Mouse (Mus musculus): Measurements from ENCODE around the gene Nmnat2.

Gene Nmnat2

DNA sequence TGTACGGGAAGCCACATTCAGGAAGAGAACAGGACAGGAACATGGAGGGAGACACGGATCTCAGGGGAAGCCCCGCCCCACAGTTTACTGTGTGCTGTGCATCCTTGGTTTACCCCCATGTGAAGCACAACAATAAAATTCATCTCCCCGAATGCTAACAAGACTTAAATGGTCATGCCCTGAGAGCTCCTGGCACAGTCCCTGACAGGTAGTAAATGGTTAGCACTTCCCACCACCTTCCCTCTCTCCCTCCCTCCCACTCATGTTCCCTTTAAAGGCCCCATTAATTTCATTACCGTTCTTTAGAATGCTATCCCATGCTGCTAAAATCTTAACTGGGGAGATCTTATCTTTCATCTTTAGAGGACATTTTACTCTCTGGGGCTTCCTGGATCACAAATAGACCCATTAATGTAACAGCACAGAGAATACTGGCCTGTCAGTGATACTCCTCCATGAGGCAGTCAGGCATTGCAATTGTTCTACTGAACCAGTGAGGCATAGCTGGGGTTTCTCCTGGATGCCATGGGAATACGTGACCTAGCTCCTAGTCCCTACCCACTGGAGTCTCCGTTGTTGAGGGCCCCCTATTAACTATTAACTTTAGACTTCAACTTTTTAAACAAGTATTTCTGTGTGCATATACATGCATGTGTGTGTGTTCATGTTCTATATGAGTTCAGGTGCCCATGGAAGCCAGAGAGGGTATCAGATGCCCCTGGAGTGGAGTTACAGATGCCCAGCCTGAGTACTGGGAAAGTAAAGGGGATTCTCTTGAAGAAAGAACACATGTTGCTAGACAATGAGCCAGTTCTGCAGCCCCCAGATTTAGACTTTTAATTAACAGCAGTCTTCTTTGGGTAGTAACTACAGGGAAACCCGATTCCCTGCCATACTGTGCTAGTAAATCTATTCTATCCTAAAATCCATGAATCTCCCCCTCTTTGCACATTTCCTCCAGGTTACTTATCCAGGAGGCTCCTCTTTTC is 170.8 kb downstream of the Nmnat2 start:
- no peak for DNase-seq (ENCODE audit: low spot score in 2 of 2)

- DNase-seq (ENCODE audit: low spot score in 2 of 2): peak in 1 of 2 experiments; percentile 57
Measured at GRCm38 (mm10) chr1:153126491-153127381, 171.9 kb downstream of the Nmnat2 start.

GRCm38 (mm10) chr1:153127622-153128021 is 172.8 kb downstream of the Nmnat2 start:
- DNase-seq (ENCODE audit: low spot score in 2 of 2): no peak

DNA sequence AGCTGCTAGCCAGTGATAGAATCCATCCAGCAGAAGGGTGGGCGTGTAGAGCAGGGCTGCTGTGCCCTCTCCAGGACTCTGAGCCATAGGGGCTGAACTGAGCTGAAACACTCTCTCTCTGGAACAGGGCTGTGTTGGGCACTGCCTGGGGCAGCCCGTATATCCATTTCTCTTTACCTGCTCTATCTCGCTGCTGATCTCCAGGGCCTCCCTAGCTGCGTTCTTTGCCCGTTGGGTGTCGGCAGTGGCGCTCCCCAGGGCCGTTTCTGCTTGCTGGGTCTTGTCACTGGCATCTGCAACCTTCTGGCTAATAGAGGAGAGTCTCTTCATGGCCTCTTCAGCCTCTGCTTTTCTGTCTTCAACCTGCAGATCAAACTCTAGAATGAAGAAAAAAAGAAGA is 174.0 kb downstream of the Nmnat2 start:
- peak; percentile 57 for DNase-seq (ENCODE audit: low spot score in 2 of 2)

GRCm38 (mm10) chr1:153129992-153130713 is 175.4 kb downstream of the Nmnat2 start:
- DNase-seq (ENCODE audit: low spot score in 2 of 2): peak; percentile 76 to 81

DNA sequence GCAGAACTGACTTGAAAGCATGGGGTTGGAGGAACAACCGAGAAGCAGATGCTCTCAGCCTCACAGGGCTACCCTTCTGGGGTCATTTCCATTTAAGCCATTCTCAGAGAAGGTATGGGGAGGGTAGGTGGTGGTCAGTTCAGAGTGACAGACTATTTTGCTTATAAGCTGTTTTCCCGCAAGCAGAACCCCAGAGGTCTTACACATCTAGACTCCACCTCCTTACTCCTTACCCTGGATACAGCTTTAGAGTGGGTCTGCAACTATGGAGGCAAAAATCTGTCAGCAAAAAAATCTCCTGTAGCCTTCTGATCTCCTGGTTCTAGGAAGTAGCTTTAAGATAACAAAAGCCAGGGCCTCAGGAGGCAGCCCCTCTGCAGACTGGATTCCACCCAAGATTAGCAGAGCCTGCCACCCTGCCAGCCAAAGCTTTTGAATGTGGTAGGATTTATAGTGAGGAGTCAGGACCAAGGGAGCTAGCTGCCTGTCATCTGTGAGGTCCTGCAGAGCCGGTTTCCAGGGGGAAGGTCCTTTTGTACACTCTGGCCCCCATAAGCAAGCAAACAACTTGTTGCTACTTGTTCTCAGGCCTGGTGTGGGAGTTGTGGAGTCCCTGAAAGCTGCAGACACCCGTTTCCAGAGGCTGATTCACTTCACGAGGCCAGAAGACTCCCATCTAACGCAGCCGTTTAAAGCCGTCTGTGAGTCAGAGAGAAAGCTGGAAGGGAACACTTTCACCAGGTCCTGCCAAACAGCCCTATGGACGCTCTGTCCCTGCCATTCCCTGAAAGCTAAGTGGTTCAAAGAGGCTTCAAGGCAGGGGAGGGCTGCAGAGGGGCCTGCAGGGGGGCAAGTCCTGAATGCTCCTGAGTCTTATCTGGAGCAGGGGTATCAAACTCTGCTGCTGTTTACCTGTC is 179.3 kb downstream of the Nmnat2 start:
- DNase-seq (ENCODE audit: low spot score in 2 of 2): peak; percentile 66 to 77

DNA sequence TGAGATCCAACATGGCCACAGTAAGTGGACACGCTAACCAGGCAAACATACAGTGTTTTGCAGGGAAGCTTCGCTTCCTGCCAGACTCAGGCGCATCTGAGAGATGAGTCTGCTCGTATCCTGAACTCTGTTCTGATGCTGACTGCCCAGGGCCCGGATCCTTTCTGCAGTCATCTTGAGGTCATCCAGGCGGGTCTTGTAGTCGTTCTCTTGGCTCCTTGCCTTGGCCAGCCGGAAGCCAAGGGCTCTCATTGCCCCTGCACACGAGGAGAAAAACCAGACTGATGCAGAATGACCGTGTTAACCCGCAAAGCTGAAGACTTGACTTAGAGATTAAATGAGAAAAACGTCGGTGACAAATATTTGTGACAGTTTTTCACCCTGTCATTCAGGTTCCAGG is 181.9 kb downstream of the Nmnat2 start:
- no peak for DNase-seq (ENCODE audit: low spot score in 2 of 2)

DNA sequence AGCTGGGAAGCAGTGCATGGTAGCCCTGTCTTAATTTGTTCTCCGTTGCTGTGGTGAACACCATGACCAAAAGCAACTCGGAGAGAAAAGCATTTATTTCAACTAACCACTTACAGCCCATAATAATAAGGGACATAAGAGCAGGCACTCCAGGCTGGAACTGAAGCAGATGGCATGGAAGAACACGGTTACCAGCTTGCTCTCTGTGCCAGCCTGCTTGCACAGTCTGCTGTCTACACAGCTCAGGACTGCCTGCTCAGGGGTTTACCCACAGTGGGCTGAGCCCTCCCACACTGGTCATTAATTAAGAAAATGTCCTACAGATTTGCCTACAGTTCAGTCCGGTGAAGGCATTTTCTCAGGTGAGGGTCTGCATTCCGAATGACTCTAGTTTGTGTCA is 183.7 kb downstream of the Nmnat2 start:
- no peak for DNase-seq (ENCODE audit: low spot score in 2 of 2)

DNA sequence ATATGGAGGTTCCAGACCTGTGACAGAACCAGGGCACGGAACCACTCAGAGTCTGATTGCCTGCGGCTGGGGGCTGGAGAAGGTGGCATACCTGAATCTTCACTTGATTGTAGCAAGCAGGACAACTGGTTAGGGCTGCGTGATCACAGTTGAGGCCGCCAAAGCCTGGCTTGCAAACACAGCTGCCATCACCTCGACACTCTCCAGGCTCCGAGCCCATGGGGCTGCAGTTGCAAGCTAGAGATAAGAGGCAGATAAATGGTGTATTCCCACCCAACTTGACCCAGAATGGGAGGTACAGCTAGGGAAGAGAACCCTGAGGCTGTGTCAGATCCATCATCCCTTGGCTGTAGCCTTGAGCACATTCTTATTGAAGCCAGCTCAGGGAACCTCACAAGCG is 184.8 kb downstream of the Nmnat2 start:
- DNase-seq (ENCODE audit: low spot score in 2 of 2): no peak

DNA sequence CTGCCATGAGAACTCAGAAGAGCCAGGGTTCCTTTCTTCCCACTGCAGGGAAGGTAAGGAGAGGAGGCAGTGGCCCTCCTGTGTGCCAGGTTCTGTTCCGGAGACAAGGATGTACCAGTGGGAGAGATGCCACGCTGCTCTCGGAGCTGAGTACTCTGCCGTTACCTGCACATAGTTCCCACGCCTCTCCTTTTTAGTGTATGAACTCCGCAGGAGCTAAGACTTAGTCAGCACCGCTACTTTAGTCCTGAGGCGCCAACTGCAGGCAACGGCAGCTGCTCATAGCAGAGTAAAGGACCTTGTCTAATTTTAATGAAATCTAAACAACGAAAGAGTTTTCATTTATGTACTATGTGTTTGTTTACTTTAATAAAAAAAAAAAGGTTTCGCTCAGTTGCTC is 185.5 kb downstream of the Nmnat2 start:
- DNase-seq (ENCODE audit: low spot score in 2 of 2): no peak

GRCm38 (mm10) chr1:153140747-153141228 is 186.0 kb downstream of the Nmnat2 start:
- DNase-seq (ENCODE audit: low spot score in 2 of 2): peak in 1 of 2 experiments; percentile 60

GRCm38 (mm10) chr1:153144021-153144420 is 189.2 kb downstream of the Nmnat2 start:
- no peak for DNase-seq (ENCODE audit: low spot score in 2 of 2)

DNA sequence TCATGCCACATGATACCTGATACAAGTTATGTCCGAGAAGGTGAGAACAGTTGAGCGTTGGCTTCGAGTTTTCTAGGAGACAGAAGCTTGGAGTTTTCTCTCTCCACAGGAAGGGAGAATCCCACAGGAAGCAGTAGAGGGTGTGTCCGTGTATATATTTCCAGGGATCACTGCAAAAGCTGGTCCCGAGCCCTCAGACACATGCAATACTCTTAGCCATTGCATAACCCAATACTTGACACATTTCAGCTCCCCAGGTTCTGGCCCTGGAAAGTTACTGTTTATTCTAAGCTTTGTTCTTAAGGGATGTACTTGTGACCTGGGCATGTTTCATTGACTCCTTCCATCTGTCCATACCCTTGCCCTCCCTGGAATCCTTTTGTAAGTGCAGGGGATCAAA is 191.0 kb downstream of the Nmnat2 start:
- DNase-seq (ENCODE audit: low spot score in 2 of 2): no peak

GRCm38 (mm10) chr1:153152594-153152993 is 197.8 kb downstream of the Nmnat2 start:
- no peak for DNase-seq (ENCODE audit: low spot score in 2 of 2)

GRCm38 (mm10) chr1:153153619-153154137 is 198.9 kb downstream of the Nmnat2 start:
- no peak for DNase-seq (ENCODE audit: low spot score in 2 of 2)

- no peak for DNase-seq (ENCODE audit: low spot score in 2 of 2)
Measured at GRCm38 (mm10) chr1:153155364-153155763, 200.6 kb downstream of the Nmnat2 start.

GRCm38 (mm10) chr1:153157021-153157623 is 202.3 kb downstream of the Nmnat2 start:
- DNase-seq (ENCODE audit: low spot score in 2 of 2): no peak

DNA sequence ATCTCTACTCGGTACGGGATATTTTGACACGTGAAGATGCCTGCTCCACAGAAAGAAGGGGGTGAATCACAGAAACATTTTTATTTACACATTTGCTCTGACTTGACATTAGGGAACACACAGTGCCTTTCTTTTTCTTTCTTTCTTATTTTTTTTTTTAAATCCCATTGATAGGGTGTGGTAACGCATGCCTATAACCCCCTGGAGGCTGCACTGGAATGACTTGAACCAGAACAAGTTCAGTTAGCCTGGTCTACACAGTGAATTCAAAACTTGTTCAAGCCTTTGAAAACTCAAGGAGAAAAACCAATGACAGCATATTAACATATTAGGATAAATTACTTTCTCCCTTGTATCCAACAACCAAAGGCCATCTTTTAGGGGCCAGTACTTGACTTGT is 204.3 kb downstream of the Nmnat2 start:
- DNase-seq (ENCODE audit: low spot score in 2 of 2): no peak

GRCm38 (mm10) chr1:153163831-153164230 is 209.0 kb downstream of the Nmnat2 start:
- no peak for DNase-seq (ENCODE audit: low spot score in 2 of 2)

DNA sequence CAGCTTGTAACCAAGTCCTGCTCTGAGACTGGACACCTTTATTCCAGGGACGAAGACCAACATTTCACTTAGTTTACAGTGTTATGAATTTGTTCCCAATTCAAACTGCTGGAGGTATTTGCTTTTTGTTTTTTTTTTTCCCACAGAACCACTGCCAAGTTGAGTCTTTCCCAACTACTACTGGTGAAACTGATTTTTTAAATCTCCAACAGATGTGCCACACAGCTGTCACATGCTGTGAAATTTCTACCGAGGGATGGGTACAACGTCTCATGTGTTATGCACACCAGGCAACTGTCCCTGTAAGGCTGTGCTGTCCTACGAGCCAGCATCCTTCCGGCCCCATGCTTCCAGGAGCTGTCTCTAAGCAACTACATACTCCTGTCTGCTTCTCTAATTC is 213.5 kb downstream of the Nmnat2 start:
- DNase-seq (ENCODE audit: low spot score in 2 of 2): no peak
